Mouse (Mus musculus): Measurements from ENCODE around the gene Bak1. TPM values are rescaled to one million over a fixed set of nuclear protein-coding genes. Genes with fewer than 3 reads are reported as not detected.

Gene Bak1
- total RNA-seq, 2 experiments from 2014 or later = 25.3 to 25.4 TPM

DNA sequence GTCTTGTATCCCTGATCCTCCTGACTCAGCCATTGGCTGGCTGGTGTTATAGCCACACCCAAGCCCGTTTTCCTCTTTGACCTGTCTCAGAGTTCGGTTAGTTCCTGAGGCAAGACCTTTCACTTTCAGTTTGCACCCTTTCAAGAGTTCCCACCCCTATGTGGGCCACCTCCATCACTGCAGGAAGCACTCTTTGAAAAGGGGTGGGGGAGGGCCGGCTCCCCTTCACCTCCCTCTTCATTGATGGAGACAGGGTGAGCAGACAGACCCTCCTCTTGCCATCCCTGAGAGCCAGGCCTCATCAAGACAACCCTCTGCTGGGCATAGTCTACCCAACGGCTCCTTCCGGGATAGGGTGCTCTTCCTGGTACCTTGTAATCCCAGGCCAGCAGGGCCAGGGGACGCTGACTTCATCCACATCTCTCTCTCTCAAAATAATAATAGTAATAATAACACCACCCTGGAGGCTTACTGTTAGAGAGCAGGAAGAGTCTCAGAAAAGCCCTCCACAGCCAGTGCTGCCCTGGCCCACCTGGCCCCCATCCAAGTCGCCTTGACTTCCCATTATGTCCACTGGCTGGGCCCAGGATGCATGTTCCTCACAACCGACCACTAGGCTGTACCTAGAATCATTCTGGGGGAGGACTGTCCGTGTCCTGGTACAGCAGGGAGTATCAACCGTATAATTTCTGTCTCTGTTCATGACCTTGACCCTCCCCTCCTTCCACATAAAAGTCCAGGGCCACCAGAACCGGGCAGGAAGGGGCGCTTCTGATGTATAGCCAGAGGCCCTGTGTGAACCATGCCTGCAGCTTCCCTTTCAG, 1.1 kb downstream of the Bak1 start:
- intact Hi-C loops (cut with DNase I) = no loop called here
- DNase-seq (ENCODE audit: low spot score in 2 of 2) = peak; percentile 48 to 51

- no peak for DNase-seq (ENCODE audit: low spot score in 2 of 2)
- intact Hi-C loops (cut with DNase I) = no loop called here
Measured at GRCm38 (mm10) chr17:27025951-27026350, 2.9 kb downstream of the Bak1 start.

DNA sequence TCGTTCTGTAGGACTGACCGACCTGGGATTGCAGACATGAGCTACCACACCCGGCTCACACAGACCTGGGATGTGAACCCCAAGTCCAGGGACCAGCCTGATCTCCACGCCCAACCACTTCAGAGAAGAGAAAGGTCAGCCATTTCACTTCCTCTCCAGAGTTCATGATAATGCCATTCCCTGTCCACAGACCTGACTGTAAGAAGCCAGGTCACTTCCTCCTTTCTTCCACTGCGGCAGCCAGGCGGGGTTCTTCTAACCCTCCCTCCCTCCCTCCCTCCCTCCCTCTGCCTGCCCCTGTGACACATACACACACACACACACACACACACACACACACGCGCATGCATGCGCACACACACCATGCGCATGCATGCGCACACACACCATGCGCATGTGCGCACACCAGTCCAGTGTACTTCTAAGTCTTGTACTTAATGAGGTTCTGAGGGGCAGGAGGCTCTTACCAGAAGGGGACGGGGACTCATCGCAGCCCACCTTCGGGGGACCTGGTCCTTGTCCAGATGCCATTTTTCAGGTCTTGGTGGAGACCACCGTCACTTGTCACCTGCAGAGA, 3.4 kb downstream of the Bak1 start:
- no peak for DNase-seq (ENCODE audit: low spot score in 2 of 2)
- intact Hi-C loops (cut with DNase I) = no loop called here

DNA sequence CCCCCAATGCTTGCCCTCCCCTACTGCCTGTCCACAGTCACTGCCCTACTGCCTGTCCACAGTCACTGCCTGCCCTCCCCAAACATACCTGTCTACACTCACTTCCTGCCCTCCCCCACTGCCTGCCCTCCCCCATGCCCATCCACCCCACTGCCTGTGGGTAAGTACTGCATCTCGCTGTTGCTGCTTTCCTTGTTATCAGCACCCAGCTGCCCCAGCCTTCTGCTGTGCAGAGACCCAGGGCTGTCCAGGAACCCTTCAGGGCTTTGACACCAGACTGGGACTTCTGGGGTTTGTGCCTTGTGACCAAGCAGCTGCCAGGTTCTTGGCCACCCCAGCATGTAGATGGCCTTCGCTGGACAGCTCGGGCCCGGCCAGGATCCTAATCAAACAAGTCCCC, 5.5 kb downstream of the Bak1 start:
- intact Hi-C loops (cut with DNase I) = no loop called here
- DNase-seq (ENCODE audit: low spot score in 2 of 2) = no peak

GRCm38 (mm10) chr17:27021736-27022135, 7.1 kb downstream of the Bak1 start:
- intact Hi-C loops (cut with DNase I) = no loop called here
- DNase-seq (ENCODE audit: low spot score in 2 of 2) = no peak

GRCm38 (mm10) chr17:27021076-27021475, 7.7 kb downstream of the Bak1 start:
- DNase-seq (ENCODE audit: low spot score in 2 of 2) = no peak
- intact Hi-C loops (cut with DNase I) = no loop called here

DNA sequence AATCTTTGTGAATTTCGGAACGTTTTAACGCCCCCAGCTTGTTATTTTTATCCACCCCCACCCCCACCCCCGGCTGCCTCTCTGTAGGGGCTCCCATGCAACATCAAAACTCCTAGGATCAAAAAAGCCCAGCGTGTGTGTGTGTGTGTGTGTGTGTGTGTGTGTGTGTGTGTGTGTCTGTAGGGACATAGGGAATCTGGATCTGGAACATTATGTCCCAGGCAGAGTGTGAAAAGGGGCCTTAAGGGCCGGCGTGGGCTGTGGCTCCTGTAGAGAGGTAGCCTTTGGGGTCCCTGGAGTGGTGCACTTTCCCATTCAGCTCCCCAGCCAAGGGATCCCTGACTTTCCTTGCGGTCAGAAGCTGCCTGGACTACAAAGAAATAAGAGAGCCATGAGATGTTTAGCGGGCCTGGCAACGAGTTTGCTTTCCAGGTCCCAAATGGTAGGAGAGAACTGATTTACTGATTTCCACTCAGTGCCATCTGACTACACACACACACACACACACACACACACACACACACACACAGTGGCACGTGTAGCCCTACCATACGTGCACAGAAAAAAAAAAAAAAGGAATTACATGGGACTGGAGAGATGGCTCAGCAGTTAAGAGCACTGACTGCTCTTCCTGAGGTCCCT, 10.1 kb downstream of the Bak1 start:
- DNase-seq (ENCODE audit: low spot score in 2 of 2) = peak; percentile 73 to 86
- intact Hi-C loops (cut with DNase I) = loop anchor here (5.0 to 10.0 kb wide), 2 partner anchors 46 to 74 kb away; partner anchors contain the start of genes Syngap1 and Zbtb9

- intact Hi-C loops (cut with DNase I) = loop anchor here (5.0 to 10.0 kb wide), 2 partner anchors 46 to 73 kb away; partner anchors contain the start of genes Syngap1 and Zbtb9
- DNase-seq (ENCODE audit: low spot score in 2 of 2) = peak; percentile 78 to 83
Measured at GRCm38 (mm10) chr17:27017564-27018499, 11.0 kb downstream of the Bak1 start.

GRCm38 (mm10) chr17:27012909-27013308, 15.9 kb downstream of the Bak1 start:
- DNase-seq (ENCODE audit: low spot score in 2 of 2) = peak; percentile 31 to 66
- intact Hi-C loops (cut with DNase I) = loop anchor here (10.0 kb wide), 1 partner anchor 68 kb away; the partner anchor contains the start of gene Syngap1

DNA sequence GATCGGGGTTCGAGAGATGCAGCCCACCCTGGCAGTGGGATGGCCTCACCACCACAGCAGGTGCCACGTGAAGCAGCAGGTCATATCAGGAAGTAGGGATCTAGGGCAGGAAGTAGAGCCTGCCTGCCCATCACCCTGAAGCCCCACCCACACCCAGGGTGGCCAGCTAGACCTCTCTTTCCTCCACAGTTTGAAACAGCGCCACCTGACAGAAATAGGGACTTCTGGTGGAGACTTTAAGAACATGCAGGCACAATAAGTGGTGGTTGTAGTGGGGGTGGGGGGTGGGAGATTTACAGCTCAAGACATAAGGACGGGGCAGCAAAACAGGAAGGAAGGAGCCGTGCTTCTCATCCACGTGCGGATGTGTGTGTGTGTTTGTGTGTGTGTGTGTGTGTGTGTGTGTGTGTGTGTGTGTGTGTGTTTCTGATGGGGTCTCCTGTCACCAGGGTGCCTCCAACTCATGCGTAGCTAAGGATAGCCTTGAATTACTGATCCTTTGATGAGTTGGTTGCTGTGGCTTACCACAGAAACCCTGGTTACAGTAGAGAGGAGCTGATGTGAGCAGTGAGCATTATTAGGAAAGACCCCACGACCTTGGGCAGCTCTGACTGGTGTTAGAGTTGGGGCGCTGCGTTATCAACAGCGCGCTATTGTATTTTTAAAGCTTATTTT, 16.7 kb downstream of the Bak1 start:
- peak in 1 of 2 experiments; percentile 71 for DNase-seq (ENCODE audit: low spot score in 2 of 2)
- intact Hi-C loops (cut with DNase I) = loop anchor here (10.0 kb wide), 1 partner anchor 67 kb away; the partner anchor contains the start of gene Syngap1

GRCm38 (mm10) chr17:27011167-27011566, 17.6 kb downstream of the Bak1 start:
- DNase-seq (ENCODE audit: low spot score in 2 of 2) = peak; percentile 30 to 54
- intact Hi-C loops (cut with DNase I) = loop anchor here (10.0 kb wide), 1 partner anchor 66 kb away; the partner anchor contains the start of gene Syngap1

GRCm38 (mm10) chr17:27008277-27008676, 20.5 kb downstream of the Bak1 start:
- intact Hi-C loops (cut with DNase I) = no loop called here
- no peak for DNase-seq (ENCODE audit: low spot score in 2 of 2)

DNA sequence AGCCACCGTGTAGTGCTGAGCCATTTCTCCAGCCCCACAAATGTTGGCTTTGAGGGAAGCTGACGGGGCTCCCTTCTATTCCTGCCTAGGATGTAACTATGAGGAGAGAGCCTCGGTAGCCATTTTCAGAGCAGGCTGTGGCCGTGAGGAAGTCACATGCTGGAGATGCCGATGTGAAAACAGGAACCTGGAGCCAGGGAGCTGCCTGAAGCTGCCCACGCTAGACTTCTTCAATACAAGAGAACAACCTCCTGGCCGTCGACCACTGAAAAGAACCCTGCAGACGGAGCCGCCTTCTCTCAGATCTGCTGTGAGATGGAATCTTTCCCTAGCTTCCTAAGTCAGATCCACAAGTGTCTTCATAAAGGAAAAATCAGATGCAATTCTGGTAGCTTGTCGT, 23.2 kb downstream of the Bak1 start:
- intact Hi-C loops (cut with DNase I) = no loop called here
- DNase-seq (ENCODE audit: low spot score in 2 of 2) = peak; percentile 40 to 74

- intact Hi-C loops (cut with DNase I) = loop anchor here (5.0 kb wide), 1 partner anchor 817 kb away; the partner anchor contains the start of gene D17Wsu92e
- no peak for DNase-seq (ENCODE audit: low spot score in 2 of 2)
Measured at GRCm38 (mm10) chr17:27004903-27005485, 23.8 kb downstream of the Bak1 start.

GRCm38 (mm10) chr17:27004431-27004830, 24.4 kb downstream of the Bak1 start:
- DNase-seq (ENCODE audit: low spot score in 2 of 2) = peak; percentile 61 to 63
- intact Hi-C loops (cut with DNase I) = loop anchor here (5.0 kb wide), 1 partner anchor 818 kb away; the partner anchor contains the start of gene D17Wsu92e

DNA sequence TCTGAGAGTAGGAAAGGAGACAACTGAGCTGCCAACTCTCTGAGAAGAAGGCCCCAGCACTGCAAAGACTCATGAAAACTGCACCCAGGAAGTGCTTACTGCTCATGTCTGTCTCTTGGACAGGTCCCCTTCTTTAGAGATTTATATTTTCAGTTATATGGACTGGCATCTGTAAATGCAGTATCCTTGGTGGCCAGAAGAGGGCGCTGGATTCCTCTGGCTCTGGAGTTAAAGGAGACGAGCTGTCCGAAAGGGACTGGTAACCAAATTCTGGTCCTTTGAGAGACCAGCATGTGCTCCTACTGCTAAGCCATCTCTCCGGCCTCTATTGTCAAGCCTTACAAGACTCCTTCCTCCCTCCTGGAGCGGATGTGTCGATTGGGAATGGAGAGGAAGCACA, 26.9 kb downstream of the Bak1 start:
- intact Hi-C loops (cut with DNase I) = loop anchor here (5.0 kb wide), 1 partner anchor 820 kb away; the partner anchor contains the start of gene D17Wsu92e
- no peak for DNase-seq (ENCODE audit: low spot score in 2 of 2)

- DNase-seq (ENCODE audit: low spot score in 2 of 2) = no peak
- intact Hi-C loops (cut with DNase I) = loop anchor here (5.0 kb wide), 1 partner anchor 821 kb away; the partner anchor contains the start of gene D17Wsu92e
Measured at GRCm38 (mm10) chr17:27001151-27001550, 27.7 kb downstream of the Bak1 start.

GRCm38 (mm10) chr17:26999996-27000395, 28.8 kb downstream of the Bak1 start:
- intact Hi-C loops (cut with DNase I) = loop anchor here (5.0 kb wide), 1 partner anchor 822 kb away; the partner anchor contains the start of gene D17Wsu92e

More at GRCm38 (mm10) chr17:26999996-27000395, 28.8 kb downstream of the Bak1 start:
- DNase-seq (ENCODE audit: low spot score in 2 of 2) = peak; percentile 57 to 69

Measured in left cerebral cortex, postnatal 14 days (tissue).